Mouse (Mus musculus) cortical plate, adult 2 months (tissue): ENCODE measurements around the gene Msln.

Source experiments
- CTCF ChIP-seq: fragments of 200-500 bp; IDR thresholded peaks from 2 replicates; pipeline ENCODE4 v1.5.1; 2011; ENCODE audit warnings: mild to moderate bottlenecking, control low read depth, low read length; ENCODE audit not compliant: insufficient read depth; ENCODE audit errors: extremely low read depth
- POLR2A ChIP-seq: fragments of 200-500 bp; IDR thresholded peaks from 2 replicates; pipeline ENCODE4 v1.6.1; 2011; ENCODE audit warnings: mild to moderate bottlenecking, low read length, control low read depth; ENCODE audit not compliant: insufficient read depth; ENCODE audit errors: extremely low read depth

DNA sequence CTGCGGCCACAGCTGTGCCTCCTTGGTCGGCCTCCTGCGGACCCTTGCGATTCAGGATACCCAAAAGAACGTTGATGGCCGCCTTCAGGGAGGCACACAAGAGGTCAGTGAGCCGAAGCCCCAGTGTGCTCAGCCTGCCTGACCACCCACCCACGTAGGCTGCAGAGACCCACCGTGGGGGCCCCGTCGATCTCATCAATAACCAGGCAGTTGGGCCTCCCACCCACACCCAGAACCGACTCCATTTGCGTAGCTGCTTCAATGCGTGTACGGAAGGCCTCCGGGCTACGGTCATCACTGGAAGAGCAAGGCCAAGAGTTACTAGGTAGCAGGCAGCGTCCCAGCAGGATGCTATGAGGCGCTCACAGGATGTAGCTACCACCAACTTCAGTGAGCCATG is 30.7 kb downstream of the Msln start:
- TF ChIP-seq CTCF (no peak), POLR2A (no peak)
